Mouse (Mus musculus) adrenal gland, postnatal 14 days (tissue): Measurements from ENCODE around the gene Slc38a4. TPM values are rescaled to one million over a fixed set of nuclear protein-coding genes. Genes with fewer than 3 reads are reported as not detected.

Experiments
- DNase-seq: peaks from one replicate; pipeline ENCODE4 v3.0.0; 2021; ENCODE audit warnings: mixed read lengths
- total RNA-seq: library from RNA; stranded (reverse); gene quantifications from 2 replicates; pipeline ENCODE4 v1.2.3, GENCODE M21; 2021

Gene Slc38a4
- total RNA-seq, 1 experiment from 2014 or later, result 72.3 TPM

- DNase-seq, result no peak
Observed at GRCm38 (mm10) chr15:97017195-97017594, 38.6 kb downstream of the Slc38a4 start.

GRCm38 (mm10) chr15:97015036-97015596, 40.6 kb downstream of the Slc38a4 start:
- peak; percentile 24 for DNase-seq

GRCm38 (mm10) chr15:97011599-97012372, 44.0 kb downstream of the Slc38a4 start:
- no peak for DNase-seq

GRCm38 (mm10) chr15:97009271-97009670, 46.5 kb downstream of the Slc38a4 start:
- no peak for DNase-seq

- DNase-seq, result no peak
Observed at GRCm38 (mm10) chr15:97005631-97006234, 50.0 kb downstream of the Slc38a4 start.

GRCm38 (mm10) chr15:97004525-97004867, 51.3 kb downstream of the Slc38a4 start:
- no peak for DNase-seq

- DNase-seq, result peak; percentile 12
Observed at GRCm38 (mm10) chr15:97003851-97004524, 51.8 kb downstream of the Slc38a4 start.

GRCm38 (mm10) chr15:97003186-97003585, 52.6 kb downstream of the Slc38a4 start:
- peak; percentile 6 for DNase-seq

- peak; percentile 4 for DNase-seq
Observed at GRCm38 (mm10) chr15:97002752-97003151, 53.0 kb downstream of the Slc38a4 start.

- peak; percentile 7 for DNase-seq
Observed at GRCm38 (mm10) chr15:97001886-97002285, 53.9 kb downstream of the Slc38a4 start.

- DNase-seq, result no peak
Observed at GRCm38 (mm10) chr15:97001416-97001815, 54.3 kb downstream of the Slc38a4 start.

- no peak for DNase-seq
Observed at GRCm38 (mm10) chr15:97000319-97001251, 55.2 kb downstream of the Slc38a4 start.

- DNase-seq, result no peak
Observed at GRCm38 (mm10) chr15:96999401-96999800, 56.4 kb downstream of the Slc38a4 start.

- no peak for DNase-seq
Observed at GRCm38 (mm10) chr15:96985618-96986017, 70.1 kb downstream of the Slc38a4 start.

- DNase-seq, result no peak
Observed at GRCm38 (mm10) chr15:96983581-96984330, 72.0 kb downstream of the Slc38a4 start.

- DNase-seq, result no peak
Observed at GRCm38 (mm10) chr15:96975125-96975524, 80.6 kb downstream of the Slc38a4 start.

- DNase-seq, result no peak
Observed at GRCm38 (mm10) chr15:96974131-96974530, 81.6 kb downstream of the Slc38a4 start.

GRCm38 (mm10) chr15:96973370-96973769, 82.4 kb downstream of the Slc38a4 start:
- DNase-seq, result no peak

GRCm38 (mm10) chr15:96972706-96973274, 83.0 kb downstream of the Slc38a4 start:
- DNase-seq, result no peak

GRCm38 (mm10) chr15:96971906-96972305, 83.8 kb downstream of the Slc38a4 start:
- DNase-seq, result no peak

- no peak for DNase-seq
Observed at GRCm38 (mm10) chr15:96969792-96970191, 86.0 kb downstream of the Slc38a4 start.
